Mouse (Mus musculus) liver, adult (tissue): ENCODE results near the gene 2310061I04Rik.

ENCODE experiments used
- GATA4 ChIP-seq: IDR thresholded peaks from 2 replicates; pipeline ENCODE4 v1.6.1; 2014; ENCODE audit warnings: mild to moderate bottlenecking, low read length; ENCODE audit not compliant: insufficient replicate concordance

2310061I04Rik gene

DNA sequence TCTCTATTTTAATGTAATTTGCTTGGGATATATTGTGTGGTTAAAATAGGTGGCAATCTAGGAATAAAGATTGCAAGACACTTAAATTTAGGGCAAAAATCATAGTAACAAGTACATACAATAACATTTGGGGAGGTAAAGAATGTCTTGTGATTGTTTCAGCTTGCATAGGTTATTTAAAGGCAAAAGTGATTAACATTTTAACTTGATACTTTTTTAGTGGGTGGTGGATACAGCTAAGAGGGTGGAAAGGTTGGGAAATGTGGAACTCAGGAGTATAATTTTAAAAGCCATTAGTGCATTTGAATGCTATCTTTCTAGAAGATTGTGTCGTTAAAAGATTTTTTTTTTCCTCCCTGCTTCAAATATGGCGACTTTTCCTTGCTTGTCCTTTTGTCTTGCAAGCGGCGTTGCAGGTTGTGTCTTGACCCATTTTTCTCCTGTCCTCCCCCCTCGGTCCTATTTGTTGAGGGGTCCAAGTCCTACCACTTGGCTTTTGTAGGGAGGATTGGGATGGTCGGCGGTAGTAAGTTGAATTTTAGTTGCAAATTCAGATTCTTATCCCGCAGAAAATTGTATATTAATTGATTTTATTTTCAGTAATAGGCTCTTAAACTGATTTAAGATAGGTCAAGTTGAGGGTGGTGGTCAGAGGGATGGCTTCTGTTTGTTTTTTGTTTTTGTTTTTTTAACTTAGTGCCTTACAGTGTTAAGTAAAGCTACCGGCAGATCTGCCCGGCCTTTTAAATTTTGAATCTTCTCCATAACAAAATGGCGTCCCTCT is 21.2 kb upstream of the 2310061I04Rik start:
- TF ChIP-seq GATA4 = no peak

DNA sequence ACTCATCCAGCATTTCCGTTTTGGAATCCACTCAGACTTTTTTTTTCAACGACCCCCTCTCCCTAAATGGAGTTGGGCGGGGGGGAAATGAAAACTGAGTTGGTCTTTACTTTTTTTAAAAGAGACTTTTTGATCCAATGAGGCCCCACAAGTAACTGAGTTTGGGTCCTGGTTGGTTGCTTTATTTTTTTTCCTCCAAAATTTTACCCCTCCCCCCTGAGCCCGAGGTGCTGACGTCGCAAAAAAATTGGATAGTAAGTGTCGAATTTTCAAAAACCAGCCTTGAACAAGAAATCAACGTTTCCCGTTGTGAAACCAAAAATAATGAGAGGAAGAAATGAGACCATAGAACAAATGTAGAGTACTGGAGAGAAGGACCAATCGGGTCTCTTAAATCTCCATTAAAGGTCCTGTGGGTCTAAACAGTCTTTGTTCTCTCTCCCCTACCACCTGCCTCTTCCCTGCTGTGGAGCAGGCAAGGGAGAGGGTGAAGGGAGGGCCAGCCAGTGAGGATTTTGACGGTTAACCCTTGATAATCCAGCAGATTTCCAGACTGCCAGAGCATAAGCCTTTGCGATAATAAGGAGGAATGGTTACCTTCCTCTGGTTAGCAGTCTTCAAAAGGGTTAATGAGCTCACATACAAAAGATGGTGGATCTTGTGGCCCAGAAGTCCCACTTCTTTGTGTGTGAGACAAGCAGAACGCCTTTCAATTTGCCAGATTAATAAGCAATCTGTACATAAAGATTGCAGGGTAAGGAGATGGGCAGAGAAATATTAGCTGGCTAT is 20.4 kb upstream of the 2310061I04Rik start:
- TF ChIP-seq GATA4 = no peak

- no peak for TF ChIP-seq GATA4
These were observed 19.9 kb upstream of the 2310061I04Rik start for GRCm38 (mm10) chr17:35917143-35917462.

GRCm38 (mm10) chr17:35916297-35917142 is 19.3 kb upstream of the 2310061I04Rik start, which contains the start of the genes Mrps18b and Ppp1r10:
Gene Mrps18b, minus strand, starts transcription at chr17:35916389.
Gene Ppp1r10, plus strand, starts transcription at chr17:35916434.
- peak; percentile 90; the same call in 1 of the 2 replicates for TF ChIP-seq GATA4

DNA sequence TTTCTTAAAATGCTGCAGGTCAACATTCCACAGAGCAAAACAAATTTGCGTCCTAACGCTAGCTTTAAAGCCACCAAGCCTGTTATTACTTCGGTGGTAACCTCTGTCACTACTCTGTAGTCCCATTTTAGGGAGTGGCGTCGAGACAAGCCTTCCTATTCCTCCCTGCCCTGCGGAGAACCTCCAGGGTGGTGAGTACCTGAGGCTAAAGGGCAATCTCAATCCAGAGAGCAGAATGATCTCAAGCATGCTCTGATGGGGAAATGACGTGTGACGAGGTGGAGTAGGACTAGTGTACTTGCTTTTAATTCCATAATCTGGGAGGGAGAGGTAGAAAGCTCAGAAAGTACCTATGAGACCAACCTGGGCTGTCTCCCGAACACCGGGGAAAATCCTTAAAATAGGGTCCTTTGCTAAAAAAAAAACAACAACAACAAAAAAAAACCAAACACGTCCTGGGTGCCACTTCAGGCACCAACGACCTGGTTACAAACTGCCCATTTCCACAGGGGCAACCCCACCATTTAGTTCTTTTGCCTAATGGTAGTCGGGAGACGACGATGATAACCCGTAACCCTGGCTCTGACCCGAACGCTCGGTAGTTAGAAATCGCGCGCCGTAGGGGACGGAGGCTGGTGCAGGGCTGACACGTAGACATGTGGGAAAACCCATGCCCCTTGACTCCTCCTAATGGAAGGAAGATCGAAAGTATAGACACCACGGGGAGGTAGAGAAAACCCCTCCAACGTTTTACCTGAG is 18.5 kb upstream of the 2310061I04Rik start:
- no peak for TF ChIP-seq GATA4

GRCm38 (mm10) chr17:35914975-35915374 is 17.7 kb upstream of the 2310061I04Rik start:
- TF ChIP-seq GATA4 = no peak

DNA sequence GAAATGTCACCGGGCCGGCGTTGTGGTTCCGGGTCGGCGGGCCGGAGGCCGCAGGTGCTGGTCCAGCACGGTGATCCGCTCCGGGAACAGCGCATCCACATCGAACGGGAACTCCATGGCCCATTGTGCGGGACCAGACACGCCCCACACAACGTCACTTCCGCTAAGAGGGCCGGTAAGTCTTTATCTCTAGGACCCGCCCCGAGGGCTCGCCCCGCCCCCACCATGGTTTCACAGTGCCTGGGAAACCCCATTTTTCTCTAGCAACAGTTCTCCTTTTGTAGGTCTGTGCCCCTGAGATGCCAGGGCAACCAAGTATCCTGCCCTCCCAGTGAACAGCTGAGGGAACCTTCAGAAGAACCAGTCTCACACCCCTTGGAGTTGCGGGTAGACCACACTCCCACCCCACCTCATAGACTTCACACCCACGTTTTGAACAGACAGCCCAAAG is 12.7 kb upstream of the 2310061I04Rik start, which contains the start of gene Atat1:
Gene Atat1 (minus strand): TSS at position 157 of the 451 bp plus-strand sequence.
- peak; percentile 70; the same call in 1 of the 2 replicates for TF ChIP-seq GATA4

GRCm38 (mm10) chr17:35909186-35909918 is 12.1 kb upstream of the 2310061I04Rik start:
- TF ChIP-seq GATA4 = no peak

DNA sequence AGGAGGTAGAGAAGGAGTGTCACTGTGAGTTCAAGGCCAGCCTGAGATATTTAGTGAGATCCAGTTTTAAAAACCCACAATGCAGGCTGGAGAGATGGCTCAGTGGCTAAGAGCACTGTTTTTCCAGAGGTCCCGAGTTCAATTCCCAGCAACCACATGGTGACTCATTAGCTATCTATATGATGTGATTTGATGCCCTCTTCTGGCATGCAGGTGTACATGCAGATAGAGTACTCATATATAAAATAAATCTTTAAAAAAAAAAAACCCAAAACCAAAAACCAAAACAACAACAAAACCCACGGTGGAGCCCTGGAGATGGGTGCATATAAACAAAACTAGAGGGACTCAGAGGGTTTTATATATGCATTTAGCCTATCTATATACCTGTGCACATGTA is 10.4 kb upstream of the 2310061I04Rik start:
- no peak for TF ChIP-seq GATA4

DNA sequence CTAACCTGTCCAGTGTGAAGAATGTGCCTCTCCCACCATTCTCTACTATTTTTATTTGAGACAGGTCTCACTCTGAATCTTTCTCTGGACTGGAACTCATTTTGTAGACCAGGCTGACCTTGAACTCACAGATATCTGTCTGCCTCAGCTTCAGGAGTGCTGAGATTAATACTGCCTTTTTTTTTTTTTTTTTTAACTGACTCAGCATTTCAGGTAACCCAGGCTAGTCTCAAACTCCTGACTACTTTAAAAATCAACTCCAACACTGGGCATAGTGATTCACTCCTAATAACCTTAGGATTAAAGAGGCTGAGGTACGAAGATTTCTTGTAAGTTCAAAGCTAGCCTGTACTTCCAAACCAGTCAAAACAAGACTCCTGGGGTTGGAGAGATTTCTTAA is 8.4 kb upstream of the 2310061I04Rik start:
- no peak for TF ChIP-seq GATA4

- no peak for TF ChIP-seq GATA4
These were observed 6.7 kb upstream of the 2310061I04Rik start for GRCm38 (mm10) chr17:35903992-35904355.

- no peak for TF ChIP-seq GATA4
These were observed 6.2 kb upstream of the 2310061I04Rik start for GRCm38 (mm10) chr17:35903343-35903991.

- TF ChIP-seq GATA4 = no peak
These were observed 3.4 kb upstream of the 2310061I04Rik start for GRCm38 (mm10) chr17:35900636-35901035.
